Mouse (Mus musculus) E14TG2a.4 (cell line): ENCODE results near the gene Bag5.

Source experiments
- CTCF ChIP-seq: conservative IDR thresholded peaks from 2 replicates; pipeline ENCODE4 v1.5.1; 2014; ENCODE audit warnings: low read length
- NANOG ChIP-seq: IDR thresholded peaks from 2 replicates; pipeline ENCODE4 v1.6.1; 2014; ENCODE audit warnings: borderline replicate concordance, low read length, mixed read lengths
- POU5F1 ChIP-seq: IDR thresholded peaks from 2 replicates; pipeline ENCODE4 v1.6.1; 2014; ENCODE audit warnings: low read length, borderline replicate concordance

DNA sequence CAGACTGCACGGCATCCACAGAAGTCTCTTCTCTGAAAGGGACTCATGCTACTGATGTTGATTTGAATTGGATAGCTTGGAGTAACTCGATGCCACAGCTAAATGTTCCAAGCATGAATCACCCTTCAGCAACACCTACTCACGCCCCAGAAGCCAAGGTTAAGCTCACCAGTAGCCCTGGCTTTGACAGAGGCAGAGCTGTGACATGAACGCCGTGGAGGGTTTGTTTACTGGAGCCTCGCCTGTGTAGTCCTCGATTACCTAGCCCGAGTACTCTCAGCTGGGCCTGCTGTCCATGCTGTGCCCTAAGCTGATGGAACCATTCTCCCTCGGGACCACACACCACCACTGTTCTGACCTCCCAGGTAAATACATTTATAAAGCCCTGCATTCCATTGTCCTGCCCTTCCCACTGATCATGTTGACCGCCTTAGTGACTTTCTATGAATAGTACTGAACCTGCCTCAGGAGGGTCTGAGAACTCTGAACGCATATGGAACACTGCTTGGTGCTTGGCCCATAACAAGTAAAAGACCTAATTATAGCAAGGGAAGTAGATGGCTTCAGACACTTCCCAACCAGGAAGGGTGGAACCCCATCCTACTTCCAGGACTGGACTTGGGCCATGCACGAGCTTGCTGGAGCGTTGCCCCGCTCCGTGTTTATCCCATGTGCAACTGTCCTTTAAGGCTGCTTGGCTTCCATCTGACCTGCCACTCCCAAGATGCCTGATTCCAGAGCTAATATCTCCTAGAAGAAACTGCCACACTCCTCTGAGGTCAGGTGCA lies 7.7 kb downstream of the Bag5 start:
- TF ChIP-seq CTCF (no peak), NANOG (no peak), POU5F1 (no peak)
